Mouse (Mus musculus) embryonic fibroblast, embryonic 13.5 days (primary cell): ENCODE measurements around the gene Smok3a.

ENCODE experiments used
- CTCF ChIP-seq: IDR thresholded peaks from 2 replicates; pipeline ENCODE4 v1.5.1; 2011; ENCODE audit warnings: mild to moderate bottlenecking, control low read depth, low read length, moderate library complexity, borderline replicate concordance; ENCODE audit not compliant: insufficient read depth
- POLR2A ChIP-seq: IDR thresholded peaks from 2 replicates; pipeline ENCODE4 v1.6.1; 2011; ENCODE audit warnings: low read depth, mild to moderate bottlenecking, control low read depth, low read length, moderate library complexity

- TF ChIP-seq CTCF (no peak), POLR2A (no peak)
These were observed 11.6 kb upstream of the Smok3a start for GRCm38 (mm10) chr5:138009437-138009836.
